Mouse (Mus musculus) Muller cell, postnatal 12 days (primary cell): Measurements from ENCODE around the gene Clec2d.
A peak's percentile ranks its signal among the peaks of the same experiment; 100 is the strongest.
"Not testable (repeated sequence)": the region's sequence is repeated elsewhere in the genome, so short reads cannot be mapped to it uniquely, and the experiment has no call there.

ENCODE experiments used
- DNase-seq: peaks from one replicate; pipeline ENCODE4 v3.0.0-alpha.2; 2015; ENCODE audit errors: inconsistent ontology term

Gene Clec2d

GRCm38 (mm10) chr6:129187200-129187651, 6.8 kb downstream of the Clec2d start:
- no peak for DNase-seq

GRCm38 (mm10) chr6:129187816-129188215, 7.4 kb downstream of the Clec2d start:
- not testable (repeated sequence) for DNase-seq

DNA sequence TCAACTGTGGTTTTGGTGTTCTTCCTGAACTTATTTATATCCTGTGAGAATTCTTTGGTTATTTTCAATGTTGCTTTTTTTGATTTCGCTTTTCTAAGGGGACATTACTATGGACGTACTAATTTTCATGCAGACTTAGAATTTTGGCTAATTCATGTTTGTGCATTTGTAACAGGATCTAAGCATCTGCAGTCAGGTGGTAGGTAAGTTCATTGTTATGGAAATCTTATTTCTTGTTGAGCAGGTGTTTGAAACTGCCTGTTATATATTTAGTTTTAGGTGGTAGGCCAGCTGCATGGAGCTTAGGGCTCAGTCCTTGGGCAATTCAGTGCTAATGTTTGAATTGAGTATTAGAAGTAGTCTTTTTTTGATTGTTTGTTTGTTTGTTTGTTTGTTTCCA, 13.0 kb downstream of the Clec2d start:
- no peak for DNase-seq

DNA sequence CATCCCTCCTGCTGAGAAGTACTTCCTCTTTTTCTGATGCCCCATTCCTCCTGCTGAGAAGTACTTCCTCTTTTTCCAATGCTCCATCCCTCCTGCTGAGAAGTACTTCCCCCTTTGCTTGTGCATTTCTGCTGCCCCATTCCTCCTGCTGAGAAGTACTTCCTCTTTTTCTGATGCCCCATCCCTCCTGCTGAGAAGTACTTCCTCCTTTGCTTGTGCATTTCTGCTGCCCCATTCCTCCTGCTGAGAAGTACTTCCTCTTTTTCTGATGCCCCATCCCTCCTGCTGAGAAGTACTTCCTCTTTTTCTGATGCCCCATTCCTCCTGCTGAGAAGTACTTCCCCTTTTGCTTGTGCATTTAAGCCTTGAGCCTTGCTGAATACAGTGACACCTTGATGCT, 19.7 kb downstream of the Clec2d start:
- not testable (repeated sequence) for DNase-seq

- DNase-seq = no peak
Observed at GRCm38 (mm10) chr6:129202306-129202705, 21.9 kb downstream of the Clec2d start.

GRCm38 (mm10) chr6:129204342-129204741, 23.9 kb downstream of the Clec2d start:
- no peak for DNase-seq

DNA sequence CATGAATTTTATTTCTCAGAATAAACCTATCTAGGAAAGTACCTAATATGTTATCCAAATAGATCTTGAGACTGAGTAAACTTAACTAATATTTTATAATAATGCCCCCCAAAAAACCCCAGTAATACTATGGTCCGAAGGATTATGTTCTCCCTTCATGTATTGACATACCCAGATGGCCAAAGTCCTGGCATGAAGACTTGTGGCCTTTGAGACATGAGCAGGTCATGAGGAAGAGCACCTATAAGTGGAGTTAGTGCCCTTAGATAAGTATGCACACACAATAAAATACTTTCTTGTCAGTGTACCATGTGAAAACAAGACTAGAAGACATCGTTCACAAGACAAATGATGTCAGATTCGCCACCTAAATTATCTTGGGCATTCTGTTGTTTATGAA, 24.4 kb downstream of the Clec2d start:
- DNase-seq = no peak

DNA sequence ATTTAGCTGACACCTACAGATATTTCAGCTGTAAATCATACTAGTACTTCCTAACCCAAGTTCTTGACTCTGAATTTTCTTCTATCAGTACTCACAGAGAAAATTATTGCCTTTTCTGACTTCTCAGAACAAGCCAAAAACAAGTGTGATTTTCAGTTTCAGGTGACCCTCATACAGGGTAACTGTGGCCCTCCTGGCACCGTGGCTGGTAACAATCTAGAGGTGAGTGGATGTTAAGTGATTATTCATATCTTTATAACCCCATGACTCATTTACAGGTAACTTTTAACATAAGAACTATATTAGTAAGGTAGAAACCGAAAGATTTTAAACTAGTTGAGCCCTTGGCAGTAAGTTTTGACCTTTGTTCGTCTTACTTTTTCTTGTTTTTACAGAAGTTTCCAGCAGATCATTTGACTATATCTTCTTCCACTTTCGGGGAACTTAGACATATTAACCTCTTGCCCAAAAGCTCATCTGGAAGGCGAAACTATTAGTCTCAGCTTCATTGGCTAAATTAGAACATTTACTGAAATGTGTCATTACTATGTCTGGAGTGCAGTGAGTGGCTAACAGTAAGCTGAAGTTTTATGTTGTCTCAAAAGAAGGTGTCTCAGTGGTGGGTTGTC, 28.6 kb downstream of the Clec2d start:
- DNase-seq = no peak

- no peak for DNase-seq
Observed at GRCm38 (mm10) chr6:129209785-129210446, 29.5 kb downstream of the Clec2d start.

DNA sequence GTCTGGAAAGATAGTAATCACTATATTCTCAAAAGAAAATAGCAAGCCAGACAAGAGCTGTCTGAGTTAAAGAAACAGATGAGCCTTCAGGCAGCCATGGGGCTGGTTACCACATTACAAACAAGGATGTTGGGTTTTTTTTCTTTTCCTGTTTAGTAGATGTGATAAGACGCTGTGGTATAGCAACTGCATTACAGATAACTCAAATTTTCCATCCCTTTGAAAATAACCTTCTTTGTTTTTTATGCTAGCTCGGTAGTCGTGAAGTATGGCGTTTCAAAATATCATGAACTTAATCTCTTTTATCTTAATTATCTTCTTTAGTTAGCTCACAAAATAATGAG, 30.0 kb downstream of the Clec2d start:
- DNase-seq = no peak

GRCm38 (mm10) chr6:129212421-129213195, 32.2 kb downstream of the Clec2d start:
- DNase-seq = no peak

GRCm38 (mm10) chr6:129213497-129213896, 33.1 kb downstream of the Clec2d start:
- DNase-seq = no peak

DNA sequence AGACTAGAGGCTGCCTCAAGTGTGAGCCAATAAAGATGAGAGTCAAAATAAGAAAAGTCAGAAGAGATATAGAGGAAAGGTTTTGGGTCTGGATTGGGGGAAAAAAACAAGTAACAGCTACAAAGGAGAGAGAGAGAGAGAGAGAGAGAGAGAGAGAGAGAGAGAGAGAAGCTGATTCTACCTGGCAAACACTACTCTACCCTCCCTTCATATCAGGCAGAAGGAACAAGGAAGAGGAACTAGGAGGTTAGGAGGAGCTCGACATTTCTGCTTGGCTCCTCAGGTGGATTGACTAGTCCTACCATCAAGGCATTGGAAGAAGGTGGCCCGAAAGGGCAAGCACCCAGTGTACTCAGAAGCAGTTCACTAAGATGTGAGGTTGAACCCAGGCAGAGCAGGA, 33.8 kb downstream of the Clec2d start:
- DNase-seq = no peak

- DNase-seq = peak; percentile 74
Observed at GRCm38 (mm10) chr6:129215053-129215452, 34.6 kb downstream of the Clec2d start.

DNA sequence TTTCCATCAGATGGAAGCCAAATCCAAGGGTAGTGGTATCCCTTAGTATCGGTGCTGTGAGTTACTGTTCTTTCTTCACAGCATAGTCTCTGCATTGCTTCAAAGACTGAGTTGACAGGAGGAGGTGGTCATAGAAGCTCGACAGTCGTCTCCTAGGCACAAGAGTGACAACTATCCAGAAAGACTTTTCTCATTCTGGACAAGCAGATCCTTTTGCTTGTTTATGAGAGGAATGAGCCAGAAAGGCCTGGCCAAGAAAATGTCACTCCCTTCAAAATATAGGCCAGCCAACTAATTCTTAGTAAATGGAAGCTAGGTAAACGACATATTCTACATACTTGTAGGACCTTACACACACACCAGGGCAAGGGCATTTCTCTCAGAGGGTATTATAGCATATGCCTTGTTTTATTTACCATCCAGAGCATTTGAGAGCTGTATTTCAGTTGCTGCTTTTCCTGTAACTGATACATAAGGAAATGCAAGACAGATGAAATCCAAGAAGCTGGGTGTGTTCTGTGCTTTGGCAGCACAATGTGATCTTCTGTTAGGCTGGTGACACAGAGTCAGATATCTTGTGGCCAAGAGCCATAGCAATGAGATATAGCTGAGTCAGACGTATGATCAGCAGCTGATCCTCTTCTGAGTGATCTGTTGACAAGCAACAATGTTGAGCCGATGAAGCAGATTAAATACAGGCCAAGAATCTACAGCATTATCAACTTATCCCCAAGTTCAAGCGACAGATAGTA, 35.6 kb downstream of the Clec2d start:
- DNase-seq = peak; percentile 66

DNA sequence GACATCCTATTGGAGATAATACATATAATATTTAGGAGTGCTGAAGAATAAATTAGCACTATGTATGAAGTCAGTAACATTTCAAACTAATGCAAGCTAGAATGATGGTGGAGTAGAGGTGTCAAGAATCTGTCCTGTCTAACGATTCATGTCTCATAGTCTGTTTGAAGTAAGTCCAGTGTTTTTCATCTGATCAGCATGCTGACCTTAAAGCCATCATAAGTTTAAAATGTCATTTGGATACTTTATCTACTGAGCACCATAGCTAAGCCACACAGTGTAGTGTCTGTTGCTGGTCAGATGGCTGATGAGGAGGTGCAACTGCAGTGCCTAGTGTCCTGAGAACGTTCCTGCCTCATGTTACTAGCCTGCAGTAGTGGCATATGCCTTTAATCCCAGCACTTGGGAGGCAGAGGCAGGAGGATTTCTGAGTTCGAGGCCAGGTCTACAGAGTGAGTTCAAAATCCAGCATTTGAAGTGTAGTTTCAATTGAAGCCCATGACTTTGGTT, 36.4 kb downstream of the Clec2d start:
- no peak for DNase-seq

- DNase-seq = no peak
Observed at GRCm38 (mm10) chr6:129218191-129218696, 37.8 kb downstream of the Clec2d start.

DNA sequence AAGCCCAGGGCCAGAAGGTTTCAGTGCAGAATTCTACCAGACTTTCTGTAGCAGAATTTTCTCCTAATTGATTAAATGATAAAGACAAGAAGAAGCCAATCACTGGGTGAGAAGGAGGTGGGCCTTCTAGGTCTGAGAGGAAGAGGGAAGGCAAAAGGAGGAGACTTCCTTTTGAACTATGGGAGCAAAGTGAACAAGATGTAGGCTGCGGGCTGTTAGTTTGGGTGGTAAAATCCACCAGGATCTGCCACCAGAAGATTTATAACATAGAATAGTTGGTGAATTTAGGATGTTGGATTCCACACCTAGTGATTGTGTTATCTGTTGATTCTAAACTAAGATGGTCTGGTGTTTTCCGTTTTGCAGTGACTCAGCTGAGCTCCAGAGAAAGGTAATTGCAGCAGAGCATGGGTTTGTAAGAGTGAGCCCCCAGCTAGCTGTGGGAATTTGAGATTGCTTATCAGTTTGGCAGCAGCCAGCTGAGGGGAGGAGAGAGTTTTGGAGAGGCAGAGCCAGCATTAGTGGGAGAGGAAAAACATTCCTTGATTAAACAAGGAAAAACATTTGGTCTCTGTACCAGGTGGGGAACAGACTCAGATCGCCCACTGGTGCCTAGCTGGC, 39.6 kb downstream of the Clec2d start:
- no peak for DNase-seq

DNA sequence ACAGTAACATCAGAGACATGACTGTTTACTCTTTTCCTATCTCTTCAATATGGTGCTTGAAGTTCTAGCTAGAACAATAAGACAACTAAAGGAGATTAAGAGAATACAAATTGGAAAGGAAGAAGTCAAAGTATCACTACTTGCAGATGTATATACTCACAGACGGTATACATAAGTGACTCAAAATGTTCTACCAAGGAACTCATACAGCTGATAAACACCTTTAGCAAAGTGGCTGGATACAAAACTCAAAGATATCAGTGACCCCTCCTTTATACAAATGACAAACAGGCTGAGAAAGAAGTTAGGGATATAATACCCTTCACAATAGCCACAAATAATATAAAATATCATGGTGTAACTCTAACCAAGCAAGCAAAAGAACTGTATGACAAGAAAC, 40.6 kb downstream of the Clec2d start:
- DNase-seq = no peak

DNA sequence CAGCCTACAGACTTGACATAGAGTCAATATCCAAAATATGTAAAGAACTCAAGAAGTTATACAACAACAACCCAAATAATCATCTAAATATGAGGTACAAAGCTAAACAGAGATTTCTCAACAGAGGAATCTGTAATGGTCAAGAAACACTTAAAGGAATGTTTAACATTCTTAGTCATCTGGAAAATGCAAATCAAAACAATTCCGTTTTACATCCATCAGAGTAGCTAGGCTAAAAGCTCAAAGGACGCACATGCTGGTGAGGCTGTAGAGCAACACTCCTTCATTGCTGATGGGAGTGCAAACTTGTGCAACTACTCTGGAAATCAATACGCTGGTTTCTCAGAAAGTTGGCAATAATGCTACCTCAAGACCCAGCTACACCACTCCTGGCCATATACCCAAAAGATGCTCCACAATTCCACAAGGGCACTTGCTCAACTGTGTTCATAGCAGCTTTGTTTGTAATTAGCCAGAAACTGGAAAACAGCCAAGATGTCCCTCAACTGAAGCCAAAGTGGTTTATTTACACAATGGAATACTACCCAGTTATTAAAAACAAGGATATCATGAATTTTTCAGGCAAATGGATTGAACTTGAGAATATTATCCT, 41.9 kb downstream of the Clec2d start:
- DNase-seq = peak; percentile 82

DNA sequence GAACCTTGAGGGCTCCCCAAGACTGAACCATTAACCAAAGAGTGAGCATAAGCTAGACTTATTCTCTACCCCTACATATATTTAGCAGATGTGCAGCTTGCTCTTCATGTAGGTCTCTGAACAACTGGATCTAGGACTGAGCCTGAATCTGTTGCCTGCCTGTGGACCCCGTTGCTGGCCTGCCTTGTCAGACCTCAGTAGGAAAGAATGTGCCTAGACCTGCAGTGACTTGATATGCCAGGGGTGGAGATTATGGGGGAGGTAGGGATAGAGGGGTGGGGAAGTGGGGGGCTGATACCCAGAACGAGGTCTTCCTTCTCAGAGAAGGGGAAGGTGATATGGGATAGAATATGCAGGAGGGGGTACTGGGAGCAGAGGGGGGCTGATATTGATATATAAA, 43.2 kb downstream of the Clec2d start:
- no peak for DNase-seq
